Mouse (Mus musculus): ENCODE data around the gene Tas1r1.

Tas1r1 gene

DNA sequence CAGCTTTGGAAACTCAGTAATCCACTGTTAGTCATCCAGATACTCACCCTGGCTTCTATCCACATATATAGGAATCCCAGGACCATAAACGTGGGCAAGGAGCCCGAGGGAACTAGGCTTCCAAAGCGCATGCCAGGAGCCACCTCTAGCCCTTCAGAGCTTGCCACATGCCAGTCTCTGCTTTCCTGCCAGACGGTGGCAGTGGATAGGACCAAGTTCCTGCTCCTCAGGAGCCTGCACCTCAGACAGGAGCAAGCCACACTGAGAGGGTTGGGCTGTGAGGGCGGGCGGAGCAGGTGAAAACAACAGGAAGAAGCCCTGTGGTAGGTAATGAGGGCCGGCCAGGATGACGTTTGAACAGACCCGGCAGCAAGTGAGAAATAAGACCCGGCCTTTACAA lies 52.5 kb downstream of the Tas1r1 start:
- DNase-seq: no peak

- DNase-seq: no peak
Observed at GRCm38 (mm10) chr4:151983560-151983959, 54.8 kb downstream of the Tas1r1 start.

- DNase-seq: no peak
Observed at GRCm38 (mm10) chr4:151983043-151983442, 55.3 kb downstream of the Tas1r1 start.

GRCm38 (mm10) chr4:151981363-151981762 lies 57.0 kb downstream of the Tas1r1 start:
- peak; percentile 81 for DNase-seq

GRCm38 (mm10) chr4:151980699-151981098 lies 57.7 kb downstream of the Tas1r1 start:
- DNase-seq: no peak

All from thymus, postnatal 4 days (tissue).